Mouse (Mus musculus) B cell, adult 2 months (primary cell): ENCODE measurements around the gene Cspg4.

Experiments
- DNase-seq, 2 experiments: peaks; one replicate each; pipeline ENCODE4 v3.0.0; 2022

Gene Cspg4

GRCm38 (mm10) chr9:56865673-56866400 is 1.0 kb downstream of the Cspg4 start:
- DNase-seq: no peak

- no peak for DNase-seq
Observed at GRCm38 (mm10) chr9:56866430-56866829, 1.6 kb downstream of the Cspg4 start.

GRCm38 (mm10) chr9:56868292-56868691 is 3.5 kb downstream of the Cspg4 start:
- no peak for DNase-seq

DNA sequence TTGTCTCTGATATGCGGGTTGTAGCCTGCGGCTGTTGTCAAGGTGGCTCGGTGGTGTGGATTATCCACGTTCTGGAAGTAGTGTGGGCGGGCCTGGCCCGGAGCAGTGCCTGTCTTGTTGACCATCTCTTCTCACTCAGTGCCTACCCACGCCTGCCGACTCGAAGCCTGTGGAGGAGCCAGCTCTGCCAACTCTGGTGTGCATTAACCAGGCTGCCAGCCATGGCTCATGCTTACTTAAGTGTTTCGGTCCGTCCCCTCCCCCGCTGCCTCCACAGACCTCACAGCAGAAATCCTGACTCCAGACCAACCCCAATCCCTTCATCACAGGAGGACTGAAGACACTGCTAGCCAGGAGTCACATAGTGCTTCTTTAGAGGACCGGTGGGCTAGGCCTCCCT is 4.7 kb downstream of the Cspg4 start:
- no peak for DNase-seq

DNA sequence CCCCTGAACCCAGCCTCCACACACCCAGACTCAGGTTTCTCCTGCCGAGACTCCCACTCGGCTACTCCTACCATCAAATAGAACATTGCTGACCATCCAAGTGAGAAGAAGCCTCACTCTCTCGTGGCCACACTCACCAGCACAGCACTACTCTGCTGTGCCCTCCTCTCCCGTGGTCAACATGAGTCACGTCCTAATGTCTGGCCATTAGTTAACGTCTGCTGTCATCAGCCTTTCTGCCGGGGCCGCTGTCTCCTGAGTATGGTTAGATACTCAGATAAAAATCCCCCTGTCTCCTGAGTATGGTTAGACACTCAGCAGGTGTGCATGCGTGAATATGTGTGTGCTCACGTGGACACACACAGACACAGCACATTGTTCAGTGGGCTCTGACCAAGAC is 5.9 kb downstream of the Cspg4 start:
- no peak for DNase-seq

DNA sequence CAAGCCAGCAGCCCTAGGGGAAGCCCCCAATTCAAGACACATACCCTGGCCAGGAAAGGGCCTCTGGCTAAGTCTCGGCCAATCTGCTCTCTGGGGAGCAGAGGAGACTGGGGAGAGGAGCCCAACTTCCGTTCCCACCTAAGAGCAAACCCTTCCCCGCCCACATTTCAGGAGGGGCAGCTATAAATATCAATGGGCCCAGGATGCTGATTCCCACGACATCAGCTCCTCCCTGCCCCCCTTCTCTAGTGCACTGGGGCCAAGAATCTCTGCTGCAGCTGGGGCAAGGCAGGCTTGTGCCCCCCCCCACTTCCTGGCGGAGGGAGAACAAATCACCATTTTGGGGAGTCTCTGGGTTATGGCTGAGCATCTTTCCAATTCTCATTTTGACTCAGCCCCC is 6.4 kb downstream of the Cspg4 start:
- DNase-seq: no peak

DNA sequence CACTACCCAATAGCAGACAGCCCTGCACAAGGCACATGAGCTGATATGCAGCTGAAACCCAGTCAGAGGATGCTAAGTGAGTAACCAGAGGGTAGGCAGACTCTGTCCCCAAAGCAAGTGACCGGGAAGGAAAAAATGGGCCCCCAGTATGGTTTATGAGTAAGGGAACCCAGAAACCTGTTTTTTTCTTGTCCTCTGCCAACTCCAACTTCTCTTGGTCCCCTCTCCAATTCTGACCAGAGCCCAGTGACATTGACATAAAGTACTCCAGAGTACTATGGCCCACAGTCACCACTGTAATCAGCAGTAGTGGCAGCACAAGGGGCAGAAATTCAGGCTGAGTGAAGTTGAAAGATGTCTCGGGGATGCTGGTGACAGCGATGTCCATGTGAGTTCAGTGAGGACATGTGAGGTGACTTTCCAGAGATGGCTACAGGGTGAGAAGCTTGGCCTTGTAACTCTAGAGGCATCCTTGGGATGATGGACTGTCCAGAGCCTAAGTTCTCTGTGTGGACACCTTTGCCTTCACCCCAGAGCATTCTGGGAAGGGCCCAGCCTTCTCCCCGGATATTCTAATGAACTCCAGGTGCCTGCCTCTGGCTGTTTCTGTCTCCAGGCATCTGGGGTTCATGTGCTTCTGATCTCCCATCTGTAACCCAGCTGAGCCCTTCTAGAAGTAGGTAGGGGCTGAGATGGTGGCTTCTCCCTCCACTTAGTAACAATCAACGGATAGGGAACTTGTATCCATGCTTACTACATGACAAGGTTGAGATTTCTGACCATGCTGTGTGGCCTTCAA is 7.5 kb downstream of the Cspg4 start:
- no peak for DNase-seq

- no peak for DNase-seq
Observed at GRCm38 (mm10) chr9:56873097-56873496, 8.3 kb downstream of the Cspg4 start.

DNA sequence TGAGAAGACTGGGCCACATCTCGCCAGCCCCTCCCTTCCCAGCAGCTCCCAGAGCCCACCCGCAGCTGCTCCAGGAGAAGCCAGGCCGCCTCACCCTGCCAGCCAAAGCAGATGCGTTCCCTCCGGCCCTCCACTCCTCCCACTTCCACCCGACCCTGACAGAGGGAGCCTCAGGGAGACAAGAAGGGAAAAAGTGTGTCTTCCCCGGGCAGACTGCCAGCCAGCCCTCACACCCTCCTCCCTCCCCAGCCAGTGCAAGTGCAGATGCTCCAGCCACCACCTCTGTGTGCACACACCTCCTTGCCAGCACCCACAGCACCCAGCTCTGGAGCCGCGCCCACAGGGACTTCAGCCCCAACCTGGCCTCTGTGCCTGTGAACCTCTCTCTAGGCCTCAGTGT is 12.0 kb downstream of the Cspg4 start:
- no peak for DNase-seq

DNA sequence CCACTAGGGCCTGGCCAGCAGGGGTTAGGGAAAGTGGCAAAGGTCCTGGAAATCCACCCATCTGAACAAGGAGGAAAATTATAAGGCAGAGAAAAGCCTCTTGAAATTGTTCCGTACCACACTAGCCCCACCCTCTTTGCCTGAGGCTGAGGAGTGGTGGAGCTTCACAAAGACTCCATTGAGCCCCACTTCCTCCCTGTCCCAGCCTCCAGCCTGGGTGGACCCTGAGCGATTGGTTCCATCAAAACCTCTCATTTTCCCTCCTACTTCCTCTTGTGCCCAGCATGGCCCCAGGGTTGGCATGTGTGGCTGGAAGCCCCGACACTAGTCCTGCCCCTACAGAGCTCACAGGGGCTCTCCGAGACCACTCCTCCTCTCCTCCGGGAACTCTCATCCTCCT is 12.5 kb downstream of the Cspg4 start:
- no peak for DNase-seq

GRCm38 (mm10) chr9:56880790-56881189 is 16.0 kb downstream of the Cspg4 start:
- DNase-seq: no peak

DNA sequence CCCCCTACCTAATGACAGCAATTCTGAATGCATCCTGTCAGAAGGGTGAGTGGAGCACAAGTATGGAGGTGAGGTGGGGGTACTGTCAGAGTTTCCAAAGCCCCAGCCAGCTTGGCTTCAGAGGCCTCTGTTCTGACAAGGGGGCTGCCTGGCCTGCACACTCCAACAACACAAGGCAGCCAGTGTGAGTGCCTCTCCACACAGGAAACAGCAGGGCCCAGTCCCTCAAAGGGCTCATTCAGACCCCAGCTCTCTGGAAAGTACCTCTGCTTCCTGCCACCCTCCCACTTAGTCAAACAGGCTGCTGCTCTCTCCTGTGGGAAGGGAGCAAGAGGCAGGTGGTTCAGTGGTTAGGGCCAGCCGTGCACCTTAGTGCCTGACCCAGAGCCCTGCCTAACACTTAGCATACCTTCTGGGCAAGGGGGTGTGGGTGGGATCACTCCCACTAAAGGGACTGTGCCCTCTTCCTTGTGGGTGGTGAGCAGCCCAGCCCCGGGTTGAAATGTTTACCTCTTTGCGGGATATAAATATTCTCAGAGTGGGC is 16.8 kb downstream of the Cspg4 start:
- no peak for DNase-seq

DNA sequence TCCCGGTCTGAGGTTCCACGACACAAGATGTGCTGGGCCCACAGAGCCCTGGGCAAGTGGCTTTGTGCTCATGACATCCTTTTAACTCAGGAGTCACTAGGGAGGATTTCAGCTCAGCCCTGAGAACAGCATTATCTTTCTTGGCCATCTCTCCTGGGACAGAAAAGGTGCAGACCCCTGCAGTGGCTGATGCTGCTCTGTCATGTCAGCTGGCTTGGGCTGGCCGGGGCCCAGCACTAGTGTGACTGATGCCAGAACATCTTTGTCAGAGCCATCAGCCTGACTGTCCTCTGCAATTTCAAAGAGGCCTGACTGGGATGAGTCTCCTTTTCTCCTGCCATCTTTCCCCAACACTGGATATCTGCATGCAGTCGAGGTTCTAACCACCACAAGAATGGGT is 17.4 kb downstream of the Cspg4 start:
- DNase-seq: no peak

- no peak for DNase-seq
Observed at GRCm38 (mm10) chr9:56882818-56883217, 18.0 kb downstream of the Cspg4 start.

DNA sequence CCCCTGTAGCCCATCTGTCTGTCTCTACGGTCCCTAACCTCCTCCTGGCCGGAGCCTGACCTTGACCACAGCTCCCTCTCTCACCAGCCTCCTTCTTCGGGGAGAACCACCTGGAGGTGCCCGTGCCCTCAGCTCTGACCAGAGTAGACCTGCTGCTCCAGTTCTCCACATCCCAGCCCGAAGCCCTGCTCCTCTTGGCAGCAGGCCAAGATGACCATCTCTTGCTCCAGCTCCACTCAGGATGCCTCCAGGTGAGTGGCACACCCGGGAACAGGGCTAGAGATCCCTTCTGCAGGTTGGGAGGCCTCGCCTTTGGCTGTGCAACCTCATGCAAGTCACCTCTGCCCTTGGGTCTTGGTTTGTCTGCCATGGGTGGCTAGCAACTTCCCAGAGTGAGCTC is 18.6 kb downstream of the Cspg4 start:
- no peak for DNase-seq

DNA sequence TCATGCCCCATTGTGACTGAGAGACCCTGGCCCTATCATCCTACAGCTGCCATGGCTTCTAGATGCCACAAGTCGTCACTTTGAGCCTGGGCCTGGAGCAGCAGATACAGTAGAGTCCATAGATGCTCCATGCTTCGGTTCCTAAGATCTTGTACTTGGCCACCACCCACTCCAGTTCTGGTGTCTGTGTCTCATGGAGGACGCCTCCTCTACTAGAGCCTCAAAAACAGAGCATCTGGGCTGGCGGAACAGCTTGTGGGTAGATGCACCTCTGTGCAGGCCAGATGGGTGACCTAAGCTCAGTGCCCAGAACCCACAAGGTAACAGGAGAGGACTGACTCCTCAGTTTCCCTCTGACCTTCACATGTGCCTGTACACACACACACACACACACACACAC is 19.5 kb downstream of the Cspg4 start:
- no peak for DNase-seq

DNA sequence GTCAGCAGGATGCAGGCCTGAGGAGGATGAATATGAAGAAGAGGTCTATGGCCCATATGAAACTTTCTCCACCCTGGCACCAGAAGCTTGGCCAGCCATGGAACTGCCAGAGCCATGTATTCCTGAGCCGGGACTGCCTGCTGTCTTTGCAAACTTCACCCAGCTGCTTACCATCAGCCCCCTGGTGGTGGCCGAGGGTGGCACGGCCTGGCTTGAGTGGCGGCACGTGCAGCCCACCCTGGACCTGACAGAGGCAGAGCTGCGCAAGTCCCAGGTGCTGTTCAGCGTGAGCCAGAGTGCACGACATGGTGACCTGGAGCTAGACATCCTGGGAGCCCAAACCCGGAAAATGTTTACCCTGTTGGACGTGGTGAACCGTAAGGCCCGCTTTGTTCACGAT is 21.3 kb downstream of the Cspg4 start:
- DNase-seq: peak; percentile 20 to 31

- DNase-seq: no peak
Observed at GRCm38 (mm10) chr9:56886601-56887000, 21.8 kb downstream of the Cspg4 start.

DNA sequence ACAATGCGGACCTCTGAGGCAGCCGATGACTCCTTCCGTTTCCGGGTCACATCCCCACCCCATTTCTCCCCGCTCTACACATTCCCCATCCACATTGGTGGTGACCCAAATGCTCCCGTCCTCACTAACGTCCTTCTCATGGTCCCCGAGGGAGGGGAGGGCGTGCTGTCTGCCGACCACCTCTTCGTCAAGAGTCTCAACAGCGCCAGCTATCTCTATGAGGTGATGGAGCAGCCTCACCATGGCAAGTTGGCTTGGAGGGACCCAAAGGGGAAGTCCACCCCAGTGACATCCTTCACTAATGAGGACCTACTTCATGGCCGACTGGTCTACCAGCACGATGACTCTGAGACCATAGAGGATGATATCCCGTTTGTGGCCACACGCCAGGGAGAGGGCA is 22.7 kb downstream of the Cspg4 start:
- no peak for DNase-seq

GRCm38 (mm10) chr9:56889817-56890216 is 25.0 kb downstream of the Cspg4 start:
- peak; percentile 73 to 75 for DNase-seq

DNA sequence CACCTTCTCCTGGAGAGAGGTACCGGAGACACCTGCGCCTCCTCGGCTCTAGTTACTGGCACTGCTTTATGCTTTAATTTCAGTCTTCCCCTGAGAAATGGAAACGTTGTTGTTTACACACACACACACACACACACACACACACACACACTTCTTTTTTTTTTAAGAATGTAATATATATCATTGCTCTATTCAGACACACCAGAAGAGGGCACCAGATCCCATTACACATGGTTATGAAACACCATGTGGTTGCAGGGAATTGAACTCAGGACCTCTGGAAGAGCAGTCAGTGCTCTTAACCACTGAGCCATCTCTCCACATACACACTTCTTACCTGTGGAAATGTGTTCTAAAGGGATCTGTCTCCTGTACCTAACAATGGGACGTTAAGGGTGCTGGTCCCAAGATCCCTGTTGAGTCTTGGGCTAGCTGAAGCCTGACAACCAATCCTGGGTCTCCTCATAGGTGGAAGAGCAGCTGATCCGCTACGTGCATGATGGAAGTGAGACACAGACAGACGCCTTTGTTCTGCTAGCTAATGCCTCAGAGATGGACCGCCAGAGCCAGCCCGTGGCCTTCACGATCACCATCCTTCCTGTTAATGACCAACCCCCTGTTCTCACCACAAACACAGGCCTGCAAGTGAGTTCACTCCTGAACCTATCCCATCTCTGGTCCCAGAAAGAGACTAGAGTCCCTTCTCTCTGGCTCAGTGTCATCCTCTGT is 25.9 kb downstream of the Cspg4 start:
- no peak for DNase-seq

GRCm38 (mm10) chr9:56891517-56892011 is 26.7 kb downstream of the Cspg4 start:
- peak; percentile 72 to 76 for DNase-seq

DNA sequence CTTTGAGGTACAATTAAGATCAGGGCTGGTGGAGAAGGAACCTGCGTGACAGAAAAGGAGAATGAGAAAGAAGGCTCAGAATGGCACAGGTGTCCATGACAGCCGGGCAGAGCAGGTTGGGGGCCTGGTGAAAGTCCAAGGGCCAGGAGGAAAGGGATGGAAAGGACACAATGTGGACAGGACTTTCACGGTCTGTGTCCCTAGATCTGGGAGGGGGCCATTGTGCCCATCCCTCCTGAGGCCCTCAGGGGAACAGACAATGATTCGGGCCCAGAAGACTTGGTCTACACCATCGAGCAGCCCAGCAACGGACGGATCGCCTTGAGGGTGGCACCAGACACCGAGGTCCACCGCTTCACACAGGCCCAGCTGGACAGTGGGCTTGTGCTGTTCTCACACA is 27.3 kb downstream of the Cspg4 start:
- no peak for DNase-seq
